Mouse (Mus musculus) forebrain, embryonic 16.5 days (tissue): ENCODE measurements around the gene Tmc6. TPM values are rescaled to one million over a fixed set of nuclear protein-coding genes. Genes with fewer than 3 reads are reported as not detected.

Experiments used
- ATAC-seq: fragments of 200-750 bp; cut with Nextera tagmentation; 2 replicates; pipeline ENCODE4 v1.8.0; 2017; ENCODE audit warnings: mild to moderate bottlenecking, moderate library complexity
- H3K27ac ChIP-seq: fragments of 300-500 bp; sonication (generic); 2 replicates; pipeline ENCODE4 v1.5.1; 2014; ENCODE audit warnings: low read length, control low read depth
- H3K27me3 ChIP-seq: fragments of 300-500 bp; sonication (generic); replicated peaks from 2 replicates; pipeline ENCODE4 v1.6.1; 2014; ENCODE audit warnings: low read length; ENCODE audit not compliant: control insufficient read depth, insufficient read depth
- H3K36me3 ChIP-seq: fragments of 300-500 bp; sonication (generic); 2 replicates; pipeline ENCODE4 v1.6.1; 2014; ENCODE audit not compliant: control insufficient read depth, insufficient read depth
- H3K4me1 ChIP-seq: fragments of 300-500 bp; sonication (generic); replicated peaks from 2 replicates; pipeline ENCODE4 v1.6.1; 2014; ENCODE audit warnings: low read length; ENCODE audit not compliant: control insufficient read depth, insufficient read depth
- H3K4me2 ChIP-seq: fragments of 300-500 bp; sonication (generic); 2 replicates; pipeline ENCODE4 v1.6.1; 2014; ENCODE audit warnings: mild to moderate bottlenecking, low read length, control low read depth
- H3K4me3 ChIP-seq: fragments of 300-500 bp; sonication (generic); replicated peaks from 2 replicates; pipeline ENCODE4 v1.5.1; 2014; ENCODE audit warnings: mild to moderate bottlenecking, low read length, control low read depth
- H3K9ac ChIP-seq: fragments of 300-500 bp; sonication (generic); replicated peaks from 2 replicates; pipeline ENCODE4 v1.6.1; 2014; ENCODE audit warnings: low read depth, low read length, control low read depth
- H3K9me3 ChIP-seq: fragments of 300-500 bp; sonication (generic); 2 replicates; pipeline ENCODE4 v1.6.1; 2016; ENCODE audit warnings: low read length; ENCODE audit not compliant: control insufficient read depth
- WGBS: fragments of 180-500 bp; shearing (Covaris S2); extraction: QIAGEN DNeasy Blood & Tissue Kit; methylation state at CpG from one replicate; pipeline ENCODE4 v1.1.7; 2014; 5-methylcytosine and 5-hydroxymethylcytosine counted together
- polyA plus RNA-seq: library from polyadenylated mRNA; unstranded; fragments of >200 nt; fragmentation: Nextera tagmentation; extraction: Ambion mirVana; gene quantifications from 2 replicates; pipeline ENCODE4 v1.2.1, GENCODE M21; 2015

The Tmc6 gene
- 2.7 and 3.3 TPM in 2 replicates for polyA plus RNA-seq

- Histone ChIP-seq H3K9me3 (no peaks in the 10 kb centered on the region), H3K9ac (peak within 1 kb of the TSS; percentile 54), H3K4me3 (peak within 1 kb of the TSS; percentile 39), H3K27me3 (peaks cover 29% of the 10 kb centered on the region), H3K4me1 (peaks cover 26% of the 10 kb centered on the region), H3K36me3 (no peaks in the 10 kb centered on the region), H3K27ac (no peak within 1 kb of the TSS), H3K4me2 (peak within 1 kb of the TSS; percentile 61)
- WGBS: 49% methylated on average over 24 of the region's 24 CpGs
- ATAC-seq: no peak
These were observed at the start of gene Tmc6, which contains the start of gene Tmc8 for GRCm38 (mm10) chr11:117781993-117782704. Tmc6 (minus strand) TSS chr11:117782198. Tmc8 (plus strand) TSS chr11:117782076.

GRCm38 (mm10) chr11:117830401-117830800 is 48.4 kb upstream of the Tmc6 start:
- Histone ChIP-seq H3K4me2 (no peak overlapping the region), H3K9ac (no peak overlapping the region), H3K4me1 (peaks cover 26% of the 10 kb centered on the region), H3K4me3 (no peak overlapping the region), H3K36me3 (no peaks in the 10 kb centered on the region), H3K27ac (no peak overlapping the region), H3K9me3 (no peaks in the 10 kb centered on the region), H3K27me3 (no peaks in the 10 kb centered on the region)
- no peak for ATAC-seq
- WGBS: 55% methylated on average over 9 of the region's 9 CpGs

GRCm38 (mm10) chr11:117829671-117830215 is 47.7 kb upstream of the Tmc6 start:
- H3K27ac ChIP-seq: no peak overlapping the region
- no peaks in the 10 kb centered on the region for H3K9me3 ChIP-seq
- peaks cover 30% of the 10 kb centered on the region for H3K4me1 ChIP-seq
- no peak overlapping the region for H3K4me2 ChIP-seq
- H3K4me3 ChIP-seq: no peak overlapping the region
- H3K27me3 ChIP-seq: no peaks in the 10 kb centered on the region
- H3K9ac ChIP-seq: no peak overlapping the region
- WGBS: 87% methylated on average over 2 of the region's 2 CpGs
- H3K36me3 ChIP-seq: no peaks in the 10 kb centered on the region
- no peak for ATAC-seq

- no peaks in the 10 kb centered on the region for H3K27me3 ChIP-seq
- H3K36me3 ChIP-seq: no peaks in the 10 kb centered on the region
- ATAC-seq: no peak
- no peaks in the 10 kb centered on the region for H3K9me3 ChIP-seq
- H3K4me3 ChIP-seq: no peak overlapping the region
- WGBS: 56% methylated on average over 9 of the region's 9 CpGs
- H3K4me1 ChIP-seq: peaks cover 35% of the 10 kb centered on the region
- H3K9ac ChIP-seq: no peak overlapping the region
- no peak overlapping the region for H3K4me2 ChIP-seq
- no peak overlapping the region for H3K27ac ChIP-seq
These were observed 47.0 kb upstream of the Tmc6 start for GRCm38 (mm10) chr11:117828888-117829604.

GRCm38 (mm10) chr11:117828149-117828887 is 46.3 kb upstream of the Tmc6 start:
- Histone ChIP-seq H3K27ac (no peak overlapping the region), H3K9ac (no peak overlapping the region), H3K9me3 (no peaks in the 10 kb centered on the region), H3K4me1 (peaks cover 37% of the 10 kb centered on the region), H3K36me3 (no peaks in the 10 kb centered on the region), H3K27me3 (no peaks in the 10 kb centered on the region), H3K4me3 (no peak overlapping the region), H3K4me2 (no peak overlapping the region)
- WGBS: 72% methylated on average over 18 of the region's 18 CpGs
- no peak for ATAC-seq

- no peak overlapping the region for H3K4me2 ChIP-seq
- no peak overlapping the region for H3K9ac ChIP-seq
- no peaks in the 10 kb centered on the region for H3K27me3 ChIP-seq
- H3K4me3 ChIP-seq: no peak overlapping the region
- H3K9me3 ChIP-seq: no peaks in the 10 kb centered on the region
- 66% methylated on average over 3 of the region's 3 CpGs for WGBS
- H3K27ac ChIP-seq: no peak overlapping the region
- ATAC-seq: no peak
- no peaks in the 10 kb centered on the region for H3K36me3 ChIP-seq
- H3K4me1 ChIP-seq: peaks cover 36% of the 10 kb centered on the region
These were observed 45.4 kb upstream of the Tmc6 start for GRCm38 (mm10) chr11:117827386-117827785.

- Histone ChIP-seq H3K36me3 (no peaks in the 10 kb centered on the region), H3K27ac (no peak overlapping the region), H3K9ac (no peak overlapping the region), H3K4me1 (peaks cover 31% of the 10 kb centered on the region), H3K9me3 (no peaks in the 10 kb centered on the region), H3K4me2 (peak overlapping the region; percentile 76; the same call in 1 of the 2 replicates), H3K4me3 (no peak overlapping the region), H3K27me3 (no peaks in the 10 kb centered on the region)
- ATAC-seq: no peak
- 53% methylated on average over 8 of the region's 8 CpGs for WGBS
These were observed 44.9 kb upstream of the Tmc6 start for GRCm38 (mm10) chr11:117826916-117827315.

- Histone ChIP-seq H3K9ac (peak overlapping the region; percentile 53), H3K36me3 (no peaks in the 10 kb centered on the region), H3K27ac (peak overlapping the region; percentile 47), H3K9me3 (no peaks in the 10 kb centered on the region), H3K4me1 (peaks cover 31% of the 10 kb centered on the region), H3K4me2 (peak overlapping the region; percentile 76), H3K4me3 (peak overlapping the region; percentile 50), H3K27me3 (no peaks in the 10 kb centered on the region)
- 3% methylated on average over 5 of the region's 5 CpGs for whole genome bisulfite sequencing
- ATAC-seq: peak; percentile 21
These were observed 44.2 kb upstream of the Tmc6 start for GRCm38 (mm10) chr11:117826164-117826563.
